ENCODE assay signal across 23 mouse cellular contexts in the genomic region with DNA sequence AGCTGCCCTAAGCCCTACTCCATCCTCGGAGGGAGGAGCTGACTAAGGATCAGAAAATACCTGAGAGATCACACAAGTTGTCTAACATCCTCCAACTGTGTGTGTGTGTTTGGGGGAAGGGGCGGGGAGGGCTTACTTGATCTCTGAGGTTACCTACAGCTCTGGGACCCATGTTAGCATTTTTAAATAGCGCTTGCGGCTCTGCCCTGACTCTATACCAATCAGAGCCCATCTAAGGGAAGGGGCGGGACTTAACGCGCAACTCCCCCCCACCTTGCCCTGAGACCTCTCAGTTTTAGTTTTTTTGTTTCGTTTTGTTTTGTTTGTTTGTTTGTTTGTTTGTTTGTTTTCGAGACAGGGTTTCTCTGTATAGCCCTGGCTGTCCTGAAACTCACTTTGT. TPM values are rescaled to one million over a fixed set of nuclear protein-coding genes. Genes with fewer than 3 reads are reported as not detected.
DNase-seq lines count a peak whose midpoint lies in the region; ATAC-seq and TF ChIP-seq lines count a peak whose summit lies in the region.
"Had no signal": no experiment of that assay in that cellular context is flagged by ENCODE, and none has a peak within 500 bp of the region (broad histone marks: within the 10 kb centered on the region; RNA-seq: fewer than 3 reads in every experiment).

No protein-coding gene starts in this region.

- DNase-seq in ES-CJ7 (ENCODE audit: low read depth, low spot score) (peak; percentile 72), ZHBTc4 (ENCODE audit: low read depth, low spot score) (peak; percentile 69)
- no peak for DNase-seq in cerebellum, postnatal 10 days
- DNase-seq in cerebellum, postnatal 36 days: no peak
- DNase-seq: adrenal gland, adult 8-10 months; adrenal gland, postnatal 14 days; adrenal gland, postnatal 36 days; cerebellum, adult 11-12 months; cerebellum, adult 2 months; cerebellum, adult 9-10 months; cerebellum, postnatal 25 days; embryo, embryonic 11 days had no signal

- peaks cover 40% of the 10 kb centered on the region for H3K4me1 ChIP-seq in E14TG2a.4 (replicated peaks; ENCODE audit: low read depth, low read length)
- H3K4me1 ChIP-seq: embryonic facial prominence, embryonic 13.5 days; embryonic facial prominence, embryonic 15.5 days; forebrain, embryonic 10.5 days; forebrain, embryonic 13.5 days; forebrain, embryonic 15.5 days had no signal

- peaks cover 3% of the 10 kb centered on the region; the same call in 1 of the 2 replicates for H3K27me3 ChIP-seq in E14TG2a.4 (ENCODE audit: insufficient read depth, low read length)
- H3K27me3 ChIP-seq: embryonic facial prominence, embryonic 13.5 days; embryonic facial prominence, embryonic 15.5 days; forebrain, embryonic 13.5 days; forebrain, embryonic 15.5 days had no signal

- no peaks in the 10 kb centered on the region for H3K36me3 ChIP-seq in E14TG2a.4 (ENCODE audit: insufficient read depth, low read length)
- H3K36me3 ChIP-seq: embryonic facial prominence, embryonic 13.5 days; embryonic facial prominence, embryonic 15.5 days; forebrain, embryonic 10.5 days; forebrain, embryonic 15.5 days; G1E had no signal

- peak overlapping the region; percentile 21; the same call in 1 of the 2 replicates for H3K4me3 ChIP-seq in E14TG2a.4 (replicated peaks; ENCODE audit: low read length)
- H3K4me3 ChIP-seq: embryonic facial prominence, embryonic 13.5 days; embryonic facial prominence, embryonic 15.5 days; erythroblast, embryonic 14.5 days; forebrain, embryonic 10.5 days; forebrain, embryonic 13.5 days; forebrain, embryonic 15.5 days had no signal

- H3K9me3 ChIP-seq in E14TG2a.4 (ENCODE audit: low read length): no peaks in the 10 kb centered on the region
- H3K9me3 ChIP-seq: embryonic facial prominence, embryonic 13.5 days; embryonic facial prominence, embryonic 15.5 days; forebrain, embryonic 10.5 days; forebrain, embryonic 13.5 days; forebrain, embryonic 15.5 days; G1E had no signal

- no peak for ATAC-seq in CD4-positive, CD25-positive, alpha-beta regulatory T cell, adult 4 months
- ATAC-seq: activated CD4-positive, CD25-positive, alpha-beta regulatory T cell, adult 4 months; forebrain, embryonic 13.5 days; forebrain, embryonic 15.5 days; Patski had no signal

- TF ChIP-seq CTCF in E14TG2a.4 (conservative IDR thresholded peaks at IDR 0.05; ENCODE audit: low read length): no peak

RNA-seq across cellular contexts. Expression of gene Capn1, which starts 13.7 kb away (rescaled TPM):
- polyA plus RNA-seq in CD4-positive, CD25-positive, alpha-beta regulatory T cell, adult 4 months (2017; shearing (Covaris generic)): 10 to 100 TPM; 40.2 to 45.3 TPM

RNA-seq across cellular contexts. Expression of gene Syvn1, which starts 16.9 kb away (rescaled TPM):
- 10 to 100 TPM; 13.4 to 17.1 TPM for polyA plus RNA-seq in CD4-positive, CD25-positive, alpha-beta regulatory T cell, adult 4 months (2017; shearing (Covaris generic))

RNA-seq across cellular contexts. Expression of gene Mrpl49, which starts 28.2 kb away (rescaled TPM):
- polyA plus RNA-seq in CD4-positive, CD25-positive, alpha-beta regulatory T cell, adult 4 months (2017; shearing (Covaris generic)): 10 to 100 TPM; 33.9 to 37.5 TPM

RNA-seq across cellular contexts. Expression of gene Fau, which starts 28.2 kb away (rescaled TPM):
- polyA plus RNA-seq in CD4-positive, CD25-positive, alpha-beta regulatory T cell, adult 4 months (2017; shearing (Covaris generic)): 1,000 to 10,000 TPM; 2,365 to 3,114 TPM

RNA-seq across cellular contexts. Expression of gene Znhit2, which starts 31.6 kb away (rescaled TPM):
- 1 to 10 TPM; 5.7 to 6.7 TPM for polyA plus RNA-seq in CD4-positive, CD25-positive, alpha-beta regulatory T cell, adult 4 months (2017; shearing (Covaris generic))

Comparison
In these comparisons a context has a peak if more than half of its experiments do, and no peak if none do; other contexts are left out.
1. DNase-seq: peak in ES-CJ7 (single experiment) and ZHBTc4 (single experiment); none in cerebellum, postnatal 10 days (0 of 2) and cerebellum, postnatal 36 days (0 of 2).